Mouse (Mus musculus): ENCODE results near the gene Sox5. TPM values are rescaled to one million over a fixed set of nuclear protein-coding genes. Genes with fewer than 3 reads are reported as not detected.
A peak's percentile ranks its signal among the peaks of the same experiment; 100 is the strongest.
"Not testable (repeated sequence)": the region's sequence is repeated elsewhere in the genome, so short reads cannot be mapped to it uniquely, and the experiment has no call there.

The Sox5 gene
- total RNA-seq, 2 experiments from 2014 or later: 0.10 TPM; not detected in 1

GRCm38 (mm10) chr6:144301082-144301481, 480.7 kb downstream of the Sox5 start:
- ATAC-seq (replicated peaks; ENCODE audit: poor library complexity): no peak

GRCm38 (mm10) chr6:144299503-144299858, 482.3 kb downstream of the Sox5 start:
- ATAC-seq (replicated peaks; ENCODE audit: poor library complexity): 0 out of 2 replicates have a peak, but pooled peaks have one; percentile 23

DNA sequence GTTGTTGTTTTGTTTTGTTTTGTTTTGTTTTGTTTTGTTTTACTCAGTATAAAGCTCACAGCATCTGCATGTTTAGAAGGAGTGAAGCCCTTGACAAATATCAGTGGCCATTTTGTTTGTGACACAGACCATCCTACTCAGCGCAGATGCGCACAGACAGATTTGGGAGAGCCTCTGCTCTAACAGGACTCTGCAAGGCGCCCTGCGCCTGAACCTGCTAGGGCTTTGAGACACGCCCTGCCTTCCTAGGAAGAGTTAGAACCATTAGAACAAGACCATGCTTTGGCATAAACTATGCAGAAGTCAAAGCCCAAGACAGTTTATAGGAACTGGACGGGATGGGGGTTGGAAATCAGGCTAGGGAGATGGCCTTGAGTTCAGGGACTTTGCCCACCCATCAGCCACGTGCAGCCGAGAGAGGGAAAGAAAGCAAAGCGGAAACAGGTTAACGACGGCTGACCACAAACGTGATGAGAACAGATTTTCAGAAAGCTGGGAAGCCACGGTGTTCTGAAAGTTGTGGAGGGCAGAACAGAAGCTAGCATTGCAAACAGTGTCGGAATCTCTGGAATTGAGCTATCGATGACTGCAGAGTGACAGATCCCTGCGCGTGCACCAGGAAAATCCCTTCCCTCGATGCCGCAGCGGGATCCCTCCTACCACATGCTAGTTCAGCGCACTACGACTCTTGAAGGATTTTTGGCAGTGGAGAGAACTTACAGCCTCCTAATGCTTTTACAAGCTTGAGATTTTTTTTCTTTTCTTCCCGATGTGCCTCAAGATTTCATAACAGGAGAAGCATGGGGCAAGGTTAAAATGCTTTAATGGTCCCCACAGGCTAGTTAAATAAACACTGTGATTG, 482.9 kb downstream of the Sox5 start:
- 0 out of 2 replicates have a peak, but pooled peaks have one; percentile 14 for ATAC-seq (replicated peaks; ENCODE audit: poor library complexity)

DNA sequence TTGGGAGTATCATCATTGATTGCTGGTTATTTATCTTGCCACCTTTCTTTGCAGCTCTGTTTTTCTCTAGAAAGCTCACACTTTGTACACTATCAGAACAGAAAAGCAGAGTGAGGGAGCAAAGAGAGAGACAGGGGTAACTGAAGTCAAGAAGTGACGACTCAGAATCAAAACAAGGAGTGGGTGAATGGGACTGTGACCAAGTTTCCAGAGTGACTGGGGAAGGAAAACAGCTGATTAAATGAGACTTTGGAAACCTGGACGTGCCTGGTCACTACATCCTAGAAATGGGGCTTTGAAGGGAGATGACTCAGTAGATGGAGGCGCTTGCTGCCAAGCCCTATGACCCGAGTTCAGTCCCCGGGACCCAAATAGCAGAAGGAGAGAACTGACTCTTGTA, 483.9 kb downstream of the Sox5 start:
- no peak for ATAC-seq (replicated peaks; ENCODE audit: poor library complexity)

GRCm38 (mm10) chr6:144297131-144297530, 484.6 kb downstream of the Sox5 start:
- ATAC-seq (replicated peaks; ENCODE audit: poor library complexity): no peak

- no peak for ATAC-seq (replicated peaks; ENCODE audit: poor library complexity)
Measured at GRCm38 (mm10) chr6:144291526-144291925, 490.3 kb downstream of the Sox5 start.

GRCm38 (mm10) chr6:144286122-144286521, 495.7 kb downstream of the Sox5 start:
- no peak for ATAC-seq (replicated peaks; ENCODE audit: poor library complexity)

DNA sequence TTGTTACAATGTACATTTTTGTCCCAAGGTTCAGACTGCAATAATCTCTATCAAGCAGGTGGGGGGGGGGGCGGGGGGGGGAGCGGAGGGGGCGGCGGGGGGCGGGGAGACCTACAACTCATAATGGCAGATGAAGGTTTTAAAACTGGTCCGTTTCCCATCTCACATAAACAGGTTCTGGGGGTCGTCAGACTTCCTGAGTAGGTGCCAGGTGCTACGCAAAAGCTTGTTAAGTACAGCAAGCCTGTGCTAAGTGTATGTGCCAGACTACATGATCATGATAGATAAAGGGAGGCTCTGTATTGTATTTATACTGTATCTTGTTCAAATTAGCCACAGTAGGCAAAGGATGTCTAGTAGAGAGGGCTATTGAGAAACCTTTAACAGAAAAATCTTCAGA, 498.6 kb downstream of the Sox5 start:
- no peak for ATAC-seq (replicated peaks; ENCODE audit: poor library complexity)

GRCm38 (mm10) chr6:144282756-144283155, 499.0 kb downstream of the Sox5 start:
- no peak for ATAC-seq (replicated peaks; ENCODE audit: poor library complexity)

DNA sequence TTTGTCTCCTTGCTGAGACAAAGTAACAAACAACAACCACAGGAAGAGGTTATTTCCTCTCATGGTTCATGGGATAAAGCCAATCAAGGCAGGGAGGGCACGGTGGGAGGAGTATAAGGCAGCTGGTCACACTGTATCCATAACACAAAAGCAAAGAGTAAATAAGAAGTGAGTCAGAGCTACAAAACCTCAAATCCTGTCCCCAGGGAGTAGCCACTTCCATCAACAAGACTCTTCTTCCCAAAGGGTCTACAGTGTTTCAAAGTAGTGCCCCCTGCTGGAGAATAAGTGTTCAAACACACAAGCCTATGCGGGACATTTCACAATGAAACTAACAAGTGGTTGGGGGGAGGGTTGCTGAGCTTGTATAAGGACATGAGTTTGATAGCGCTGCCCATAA, 500.1 kb downstream of the Sox5 start:
- ATAC-seq (replicated peaks; ENCODE audit: poor library complexity): no peak

- no peak for ATAC-seq (replicated peaks; ENCODE audit: poor library complexity)
Measured at GRCm38 (mm10) chr6:144278505-144279053, 503.2 kb downstream of the Sox5 start.

DNA sequence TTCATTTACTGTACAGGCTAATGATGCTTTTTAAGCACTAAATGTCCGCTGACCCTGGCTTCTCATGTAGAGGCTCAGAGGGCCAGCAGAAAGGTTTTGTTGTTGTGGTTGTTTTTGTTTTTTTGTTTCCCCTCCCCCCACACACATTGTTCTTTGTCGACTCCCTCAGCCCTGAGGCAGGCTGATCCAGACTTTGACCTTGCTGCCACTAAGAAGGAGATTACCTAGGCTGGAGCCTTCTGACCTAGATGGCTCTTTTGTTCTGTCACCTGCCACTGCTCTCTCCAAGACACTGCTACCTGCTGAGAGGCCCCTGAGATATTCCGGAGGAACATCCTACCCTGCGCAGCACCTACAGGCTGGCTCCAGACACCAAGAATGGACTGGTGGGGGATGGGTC, 508.4 kb downstream of the Sox5 start:
- ATAC-seq (replicated peaks; ENCODE audit: poor library complexity): not testable (repeated sequence)

GRCm38 (mm10) chr6:144271326-144271725, 510.5 kb downstream of the Sox5 start:
- no peak for ATAC-seq (replicated peaks; ENCODE audit: poor library complexity)

- peak; percentile 70 for ATAC-seq (replicated peaks; ENCODE audit: poor library complexity)
Measured at GRCm38 (mm10) chr6:144270306-144270705, 511.5 kb downstream of the Sox5 start.

GRCm38 (mm10) chr6:144269666-144270065, 512.1 kb downstream of the Sox5 start:
- peak; percentile 56 for ATAC-seq (replicated peaks; ENCODE audit: poor library complexity)

DNA sequence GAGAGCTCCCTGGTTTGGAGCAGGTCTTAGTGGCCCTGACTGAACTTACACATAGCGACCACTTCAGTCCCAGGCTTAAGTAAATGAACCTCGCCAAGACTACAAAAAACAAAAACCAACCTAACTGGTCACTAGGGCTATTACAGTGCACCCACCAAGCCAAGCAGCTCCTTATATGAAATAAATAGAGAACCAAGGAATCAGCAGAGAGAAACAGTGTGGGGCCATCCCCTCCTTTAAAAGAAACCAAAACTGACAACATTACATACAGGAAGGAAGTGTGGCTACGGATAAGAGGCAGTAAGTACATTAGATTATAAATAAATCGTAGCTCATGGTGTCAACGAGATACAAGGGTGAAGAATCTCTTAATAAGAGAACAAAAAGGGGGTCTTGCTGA, 516.0 kb downstream of the Sox5 start:
- ATAC-seq (replicated peaks; ENCODE audit: poor library complexity): peak; percentile 61

DNA sequence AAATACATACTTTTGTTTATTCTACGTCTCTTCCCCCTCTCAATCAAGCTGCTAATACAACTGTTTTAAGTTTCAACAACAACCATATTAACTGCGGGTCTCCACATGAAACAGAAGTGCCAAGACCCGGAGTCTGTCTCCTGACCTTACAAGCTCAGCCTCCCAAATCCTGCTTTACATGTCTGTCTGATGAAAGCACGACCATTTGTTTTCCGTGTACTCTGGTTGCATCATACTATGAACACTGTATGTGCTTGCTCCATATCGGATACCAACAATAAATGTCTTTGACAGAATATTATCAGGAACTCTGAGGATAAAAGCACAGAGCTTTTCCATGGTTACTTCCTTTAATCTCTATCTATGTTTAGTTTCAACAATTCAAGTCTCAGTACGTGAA, 516.8 kb downstream of the Sox5 start:
- no peak for ATAC-seq (replicated peaks; ENCODE audit: poor library complexity)

GRCm38 (mm10) chr6:144264320-144264915, 517.4 kb downstream of the Sox5 start:
- ATAC-seq (replicated peaks; ENCODE audit: poor library complexity): no peak

DNA sequence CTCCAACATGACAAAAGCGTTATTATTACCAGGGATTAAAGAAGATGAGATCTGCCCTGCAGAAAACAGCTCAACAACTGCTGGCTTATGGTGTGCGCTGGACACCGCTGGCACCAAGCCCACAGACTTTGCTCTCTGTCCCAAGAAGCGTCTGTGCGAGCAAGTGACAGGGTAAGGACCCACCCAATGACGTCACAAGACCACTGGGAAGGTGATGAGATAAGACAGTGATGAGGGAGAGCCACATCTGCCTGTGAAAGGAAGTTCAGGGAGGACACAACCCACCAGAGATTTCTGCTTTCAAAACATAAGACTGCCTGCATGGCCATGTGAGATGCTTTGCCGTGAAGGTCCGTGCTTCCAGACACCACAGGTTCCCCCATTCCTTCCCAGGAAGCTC, 525.3 kb downstream of the Sox5 start:
- no peak for ATAC-seq (replicated peaks; ENCODE audit: poor library complexity)

GRCm38 (mm10) chr6:144252191-144252718, 529.5 kb downstream of the Sox5 start:
- ATAC-seq (replicated peaks; ENCODE audit: poor library complexity): no peak

DNA sequence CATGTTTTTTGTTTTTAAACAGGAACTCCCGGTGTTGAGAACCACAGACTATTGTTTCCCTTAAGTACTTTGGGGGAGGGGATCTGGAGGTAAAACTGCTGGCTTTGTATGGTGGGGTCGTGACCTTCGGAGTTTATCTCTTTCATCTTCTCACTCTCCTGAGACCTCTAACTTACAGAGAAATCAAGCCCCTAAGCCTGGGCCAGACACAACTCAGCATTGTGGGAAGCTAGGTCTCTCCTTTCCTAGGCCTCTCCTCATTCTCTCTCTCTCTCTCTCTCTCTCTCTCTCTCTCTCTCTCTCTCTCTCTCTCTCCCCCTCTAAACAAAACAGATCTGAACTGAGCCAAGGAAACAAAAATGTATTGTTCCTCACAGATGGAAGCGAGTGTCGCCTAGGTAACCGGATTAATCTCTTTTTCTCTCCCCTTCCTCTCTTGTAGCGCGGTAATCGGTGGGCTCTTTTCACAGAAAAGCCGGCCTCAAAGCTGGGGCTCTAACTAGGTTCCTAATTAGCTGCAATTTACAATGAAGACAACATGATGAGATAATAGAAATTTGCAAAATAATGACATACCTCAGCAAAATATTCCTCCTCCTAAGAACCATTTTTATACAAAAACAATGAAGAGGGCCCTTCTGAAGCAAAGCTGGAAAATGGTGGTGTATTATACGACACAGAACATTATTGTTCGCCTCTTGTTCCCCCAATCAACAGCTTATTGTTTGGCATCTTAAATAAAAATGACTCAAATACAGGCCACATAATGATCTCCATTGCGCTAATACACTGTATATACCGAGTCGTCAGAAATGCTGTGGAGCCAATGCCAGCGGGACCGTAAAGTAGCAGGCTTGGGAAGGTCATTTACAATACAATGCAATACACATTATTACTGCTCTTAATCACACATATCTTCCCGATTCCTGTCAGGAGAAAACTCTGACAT, 530.3 kb downstream of the Sox5 start:
- ATAC-seq (replicated peaks; ENCODE audit: poor library complexity): no peak
